Mouse (Mus musculus) intestine, embryonic 16.5 days (tissue): Measurements from ENCODE around the gene Tmem104. TPM values are rescaled to one million over a fixed set of nuclear protein-coding genes. Genes with fewer than 3 reads are reported as not detected.
A peak's percentile ranks its signal among the peaks of the same experiment; 100 is the strongest.

Source experiments
- ATAC-seq: fragments of 200-750 bp; cut with Nextera tagmentation; 2 replicates; pipeline ENCODE4 v1.8.0; 2017; ENCODE audit warnings: moderate TSS enrichment, moderate library complexity
- H3K27ac ChIP-seq: fragments of 300-500 bp; sonication (generic); 2 replicates; pipeline ENCODE4 v1.5.1; 2014; ENCODE audit warnings: mild to moderate bottlenecking, low read length
- H3K27me3 ChIP-seq: fragments of 300-500 bp; sonication (generic); replicated peaks from 2 replicates; pipeline ENCODE4 v1.6.1; 2014; ENCODE audit warnings: low read length, control low read depth, mixed read lengths; ENCODE audit not compliant: control insufficient read depth, insufficient read depth
- H3K36me3 ChIP-seq: fragments of 300-500 bp; sonication (generic); 2 replicates; pipeline ENCODE4 v1.6.1; 2014; ENCODE audit warnings: low read length, control low read depth; ENCODE audit not compliant: control insufficient read depth, insufficient read depth
- H3K4me1 ChIP-seq: fragments of 300-500 bp; sonication (generic); 2 replicates; pipeline ENCODE4 v1.6.1; 2014; ENCODE audit warnings: low read length, control low read depth, mixed read lengths; ENCODE audit not compliant: control insufficient read depth, insufficient read depth
- H3K4me2 ChIP-seq: fragments of 300-500 bp; sonication (generic); 2 replicates; pipeline ENCODE4 v1.6.1; 2014; ENCODE audit warnings: low read depth, low read length, control low read depth
- H3K4me3 ChIP-seq: fragments of 300-500 bp; sonication (generic); 2 replicates; pipeline ENCODE4 v1.5.1; 2014; ENCODE audit warnings: mild to moderate bottlenecking, low read length
- H3K9ac ChIP-seq: fragments of 300-500 bp; sonication (generic); 2 replicates; pipeline ENCODE4 v1.6.1; 2014; ENCODE audit warnings: low read depth, low read length
- H3K9me3 ChIP-seq: fragments of 300-500 bp; sonication (generic); 2 replicates; pipeline ENCODE4 v1.6.1; 2016; ENCODE audit warnings: low read length, control low read depth; ENCODE audit not compliant: control insufficient read depth
- WGBS: fragments of 180-500 bp; shearing (Covaris S2); extraction: QIAGEN DNeasy Blood & Tissue Kit; methylation state at CpG from one replicate; pipeline ENCODE4 v1.1.7; 2014; 5-methylcytosine and 5-hydroxymethylcytosine counted together
- polyA plus RNA-seq: library from polyadenylated mRNA; unstranded; fragments of >200 nt; fragmentation: Nextera tagmentation; extraction: Ambion mirVana; gene quantifications from 2 replicates; pipeline ENCODE4 v1.2.1, GENCODE M21; 2015

Gene Tmem104
- polyA plus RNA-seq, 1 experiment from 2014 or later = 11.6 TPM

- Histone ChIP-seq H3K27me3 (peaks cover 41% of the 10 kb centered on the region), H3K4me2 (no peak overlapping the region), H3K4me1 (peaks cover 10% of the 10 kb centered on the region), H3K27ac (no peak overlapping the region), H3K9me3 (no peaks in the 10 kb centered on the region), H3K4me3 (no peak overlapping the region), H3K9ac (no peak overlapping the region), H3K36me3 (peaks cover 7% of the 10 kb centered on the region; the same call in 1 of the 2 replicates)
- no peak for ATAC-seq
- WGBS = 73% methylated on average over 8 of the region's 8 CpGs
Measured at GRCm38 (mm10) chr11:115246386-115246785, 59.1 kb downstream of the Tmem104 start.

GRCm38 (mm10) chr11:115247240-115247639, 60.0 kb downstream of the Tmem104 start:
- Histone ChIP-seq H3K4me2 (no peak overlapping the region), H3K4me1 (peaks cover 10% of the 10 kb centered on the region), H3K36me3 (peaks cover 4% of the 10 kb centered on the region; the same call in 1 of the 2 replicates), H3K4me3 (no peak overlapping the region), H3K27me3 (peaks cover 47% of the 10 kb centered on the region), H3K9me3 (no peaks in the 10 kb centered on the region), H3K9ac (no peak overlapping the region), H3K27ac (no peak overlapping the region)
- 12% methylated on average over 3 of the region's 3 CpGs for WGBS
- ATAC-seq = no peak

- Histone ChIP-seq H3K36me3 (peaks cover 4% of the 10 kb centered on the region; the same call in 1 of the 2 replicates), H3K27ac (no peak overlapping the region), H3K9me3 (no peaks in the 10 kb centered on the region), H3K9ac (no peak overlapping the region), H3K4me1 (peaks cover 10% of the 10 kb centered on the region), H3K27me3 (peaks cover 48% of the 10 kb centered on the region), H3K4me3 (no peak overlapping the region), H3K4me2 (no peak overlapping the region)
- WGBS = 78% methylated on average over 6 of the region's 6 CpGs
- ATAC-seq = no peak
Measured at GRCm38 (mm10) chr11:115247945-115248344, 60.7 kb downstream of the Tmem104 start.

GRCm38 (mm10) chr11:115249721-115250404, 62.6 kb downstream of the Tmem104 start:
- peak overlapping the region; percentile 48 for H3K4me3 ChIP-seq
- peaks cover 54% of the 10 kb centered on the region for H3K27me3 ChIP-seq
- no peaks in the 10 kb centered on the region for H3K9me3 ChIP-seq
- peak overlapping the region; percentile 91 for H3K4me2 ChIP-seq
- H3K27ac ChIP-seq = no peak overlapping the region
- peak overlapping the region; percentile 55 for H3K9ac ChIP-seq
- no peak for ATAC-seq
- H3K36me3 ChIP-seq = no peaks in the 10 kb centered on the region
- 3% methylated on average over 62 of the region's 63 CpGs for WGBS
- peaks cover 10% of the 10 kb centered on the region for H3K4me1 ChIP-seq

GRCm38 (mm10) chr11:115250405-115251090, 63.3 kb downstream of the Tmem104 start:
- no peak for ATAC-seq
- Histone ChIP-seq H3K27me3 (peaks cover 59% of the 10 kb centered on the region), H3K9ac (peak overlapping the region; percentile 55), H3K27ac (no peak overlapping the region), H3K9me3 (no peaks in the 10 kb centered on the region), H3K4me3 (peak overlapping the region; percentile 48), H3K36me3 (no peaks in the 10 kb centered on the region), H3K4me1 (peaks cover 10% of the 10 kb centered on the region), H3K4me2 (peak overlapping the region; percentile 91)
- 1% methylated on average over 36 of the region's 36 CpGs for WGBS

- no peak overlapping the region for H3K27ac ChIP-seq
- no peaks in the 10 kb centered on the region for H3K9me3 ChIP-seq
- H3K4me2 ChIP-seq = no peak overlapping the region
- 65% methylated on average over 3 of the region's 3 CpGs for WGBS
- peaks cover 64% of the 10 kb centered on the region for H3K27me3 ChIP-seq
- peaks cover 10% of the 10 kb centered on the region for H3K4me1 ChIP-seq
- no peaks in the 10 kb centered on the region for H3K36me3 ChIP-seq
- ATAC-seq = no peak
- no peak overlapping the region for H3K9ac ChIP-seq
- no peak overlapping the region for H3K4me3 ChIP-seq
Measured at GRCm38 (mm10) chr11:115251258-115251657, 64.0 kb downstream of the Tmem104 start.

- peaks cover 71% of the 10 kb centered on the region for H3K27me3 ChIP-seq
- H3K4me2 ChIP-seq = peak overlapping the region; percentile 22; the same call in 1 of the 2 replicates
- H3K9ac ChIP-seq = no peak overlapping the region
- no peak overlapping the region for H3K27ac ChIP-seq
- WGBS = 15% methylated on average over 59 of the region's 59 CpGs
- H3K4me1 ChIP-seq = peaks cover 4% of the 10 kb centered on the region; the same call in 1 of the 2 replicates
- ATAC-seq = peak; percentile 81
- no peaks in the 10 kb centered on the region for H3K36me3 ChIP-seq
- no peaks in the 10 kb centered on the region for H3K9me3 ChIP-seq
- peak overlapping the region; percentile 27 for H3K4me3 ChIP-seq
Measured at GRCm38 (mm10) chr11:115257775-115258510, 70.7 kb downstream of the Tmem104 start.

- WGBS = 33% methylated on average over 4 of the region's 4 CpGs
- H3K9me3 ChIP-seq = no peaks in the 10 kb centered on the region
- H3K4me1 ChIP-seq = peaks cover 4% of the 10 kb centered on the region; the same call in 1 of the 2 replicates
- no peak overlapping the region for H3K4me3 ChIP-seq
- no peak overlapping the region for H3K4me2 ChIP-seq
- no peak overlapping the region for H3K27ac ChIP-seq
- no peaks in the 10 kb centered on the region for H3K36me3 ChIP-seq
- H3K27me3 ChIP-seq = peaks cover 71% of the 10 kb centered on the region
- ATAC-seq = no peak
- no peak overlapping the region for H3K9ac ChIP-seq
Measured at GRCm38 (mm10) chr11:115259134-115259533, 71.8 kb downstream of the Tmem104 start.

GRCm38 (mm10) chr11:115262954-115263353, 75.7 kb downstream of the Tmem104 start:
- 74% methylated on average over 11 of the region's 11 CpGs for WGBS
- no peak for ATAC-seq
- peaks cover 84% of the 10 kb centered on the region for H3K27me3 ChIP-seq
- H3K4me2 ChIP-seq = no peak overlapping the region
- no peak overlapping the region for H3K4me3 ChIP-seq
- peaks cover 10% of the 10 kb centered on the region for H3K4me1 ChIP-seq
- H3K27ac ChIP-seq = no peak overlapping the region
- no peaks in the 10 kb centered on the region for H3K36me3 ChIP-seq
- no peak overlapping the region for H3K9ac ChIP-seq
- no peaks in the 10 kb centered on the region for H3K9me3 ChIP-seq
